8 mouse cellular contexts compared by ENCODE assay signal in the genomic region with DNA sequence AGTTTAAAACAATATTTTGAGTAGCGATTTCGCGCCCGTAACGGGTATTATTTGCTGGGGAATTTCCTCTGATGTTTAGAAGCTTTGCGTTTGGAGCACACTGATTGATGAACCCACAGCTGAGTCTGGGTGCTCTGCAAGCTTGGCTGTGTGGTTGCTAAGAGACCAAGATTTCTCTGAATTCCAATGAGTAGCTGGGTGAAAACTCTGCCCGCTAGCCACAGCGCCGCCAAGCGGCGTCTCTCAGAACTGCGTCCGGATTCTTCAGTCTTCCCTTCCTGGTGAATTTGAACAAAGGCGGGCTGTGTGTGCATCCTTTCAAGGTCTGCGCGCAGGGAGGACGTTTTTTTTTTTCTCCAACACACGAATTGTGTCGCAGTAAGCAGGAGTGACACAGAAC. TPM values are rescaled to one million over a fixed set of nuclear protein-coding genes. Genes with fewer than 3 reads are reported as not detected.
DNase-seq lines count a peak whose midpoint lies in the region; ATAC-seq and TF ChIP-seq lines count a peak whose summit lies in the region.

No protein-coding gene starts in this region.

- no peaks in the 10 kb centered on the region for H3K27me3 ChIP-seq in hindbrain, embryonic 10.5 days (ENCODE audit: insufficient read depth, poor library complexity, severe bottlenecking)
- no peaks in the 10 kb centered on the region for H3K27me3 ChIP-seq in lung, embryonic 15.5 days
- no peaks in the 10 kb centered on the region for H3K27me3 ChIP-seq in thymus, adult 2 months (ENCODE audit: control insufficient read depth, insufficient read depth, low read length)

- peak overlapping the region; percentile 48 for H3K4me2 ChIP-seq in lung, embryonic 15.5 days

- H3K4me1 ChIP-seq in hindbrain, embryonic 10.5 days (replicated peaks): peaks cover 27% of the 10 kb centered on the region
- peaks cover 26% of the 10 kb centered on the region for H3K4me1 ChIP-seq in lung, embryonic 15.5 days
- no peaks in the 10 kb centered on the region for H3K4me1 ChIP-seq in thymus, adult 2 months (replicated peaks; ENCODE audit: control insufficient read depth, insufficient read depth, low read length)

- peak overlapping the region; percentile 44 for H3K4me3 ChIP-seq in hindbrain, embryonic 10.5 days
- peak overlapping the region; percentile 20 for H3K4me3 ChIP-seq in lung, embryonic 15.5 days
- no peak overlapping the region for H3K4me3 ChIP-seq in thymus, adult 2 months (ENCODE audit: control insufficient read depth, insufficient read depth, low read length)

- ATAC-seq in lung, embryonic 15.5 days (ENCODE audit: borderline replicate concordance, extremely low read depth, low FRiP score, low TSS enrichment): peak; percentile 77; the same call in 1 of the 2 replicates

- peak; percentile 97 for TF ChIP-seq CTCF in thymus, adult 2 months (IDR thresholded peaks at IDR 0.05; ENCODE audit: borderline replicate concordance, control insufficient read depth, extremely low read depth, insufficient read depth, low read length, poor library complexity)

- H3K9me3 ChIP-seq in hindbrain, embryonic 10.5 days: no peaks in the 10 kb centered on the region
- H3K9me3 ChIP-seq in lung, embryonic 15.5 days: no peaks in the 10 kb centered on the region

- TF ChIP-seq POLR2A in thymus, adult 2 months (IDR thresholded peaks at IDR 0.05; ENCODE audit: control insufficient read depth, extremely low read depth, insufficient read depth, low read length, poor library complexity): no peak

- H3K36me3 ChIP-seq in hindbrain, embryonic 10.5 days: peaks cover 23% of the 10 kb centered on the region
- no peaks in the 10 kb centered on the region for H3K36me3 ChIP-seq in lung, embryonic 15.5 days
- H3K36me3 ChIP-seq in thymus, adult 2 months (ENCODE audit: control insufficient read depth, insufficient read depth, low read length): no peaks in the 10 kb centered on the region

- peak overlapping the region; percentile 16; the same call in 1 of the 2 replicates for H3K9ac ChIP-seq in lung, embryonic 15.5 days

- DNase-seq in MN1 (ENCODE audit: low spot score): peak; percentile 94
- DNase-seq in cerebellum, adult 9-10 months: peak; percentile 95
- DNase-seq in frontal cortex, adult 2 months (ENCODE audit: extremely low spot score in 1 of 2, low spot score in 1 of 2): peak; percentile 94 to 100
- peak; percentile 99 for DNase-seq in hindbrain, embryonic 10.5 days (ENCODE audit: low spot score)
- DNase-seq in layer of hippocampus, adult 9-10 months (ENCODE audit: low spot score): peak; percentile 99
- peak; percentile 79 for DNase-seq in ovary, adult 18-20 months (ENCODE audit: low spot score)
- DNase-seq in thymus, adult 2 months: peak; percentile 94

- 2% methylated on average over 19 of the region's 19 CpGs for WGBS in hindbrain, embryonic 10.5 days
- WGBS in lung, embryonic 15.5 days: under 1% methylated on average over 19 of the region's 19 CpGs
- 7% methylated on average over 19 of the region's 19 CpGs for WGBS in thymus, adult 2 months

- peak overlapping the region; percentile 81 for H3K27ac ChIP-seq in hindbrain, embryonic 10.5 days
- no peak overlapping the region for H3K27ac ChIP-seq in lung, embryonic 15.5 days
- no peak overlapping the region for H3K27ac ChIP-seq in thymus, adult 2 months (ENCODE audit: control insufficient read depth, insufficient read depth, low read length)

RNA-seq across cellular contexts. Expression of gene Crebl2, which starts 33.2 kb away (rescaled TPM):
- polyA plus RNA-seq in frontal cortex, adult 2 months (2012; rRNA removed): 29.2 and 30.2 TPM in 2 replicates
- 1.2 and 1.4 TPM in 2 replicates for polyA plus RNA-seq in hindbrain, embryonic 10.5 days (2016; fragmentation: Nextera tagmentation; extraction: Ambion mirVana)
- polyA plus RNA-seq in lung, embryonic 15.5 days (2015; fragmentation: Nextera tagmentation; extraction: Ambion mirVana): 2.0 and 2.6 TPM in 2 replicates
- 10.7 and 13.3 TPM in 2 replicates for polyA plus RNA-seq in thymus, adult 2 months (2012; rRNA removed)

RNA-seq across cellular contexts. Expression of gene Gpr19, which starts 35.2 kb away (rescaled TPM):
- 27.8 and 28.2 TPM in 2 replicates for polyA plus RNA-seq in frontal cortex, adult 2 months (2012; rRNA removed)
- 24.7 and 29.9 TPM in 2 replicates for polyA plus RNA-seq in hindbrain, embryonic 10.5 days (2016; fragmentation: Nextera tagmentation; extraction: Ambion mirVana)
- polyA plus RNA-seq in lung, embryonic 15.5 days (2015; fragmentation: Nextera tagmentation; extraction: Ambion mirVana): 9.6 and 10.7 TPM in 2 replicates
- 14.7 and 15.6 TPM in 2 replicates for polyA plus RNA-seq in thymus, adult 2 months (2012; rRNA removed)

RNA-seq across cellular contexts. Expression of gene Cdkn1b, which starts 57.1 kb away (rescaled TPM):
- 28.7 and 30.1 TPM in 2 replicates for polyA plus RNA-seq in frontal cortex, adult 2 months (2012; rRNA removed)
- 17.2 and 17.7 TPM in 2 replicates for polyA plus RNA-seq in hindbrain, embryonic 10.5 days (2016; fragmentation: Nextera tagmentation; extraction: Ambion mirVana)
- polyA plus RNA-seq in lung, embryonic 15.5 days (2015; fragmentation: Nextera tagmentation; extraction: Ambion mirVana): 18.4 and 19.3 TPM in 2 replicates
- polyA plus RNA-seq in thymus, adult 2 months (2012; rRNA removed): 65.2 and 82.5 TPM in 2 replicates
